Mouse (Mus musculus): Measurements from ENCODE around the gene Tmem151a.

GRCm38 (mm10) chr19:5051515-5051914 lies 33.8 kb downstream of the Tmem151a start:
- TF ChIP-seq CTCF (IDR thresholded peaks at IDR 0.05; ENCODE audit: extremely low read depth, insufficient read length, insufficient replicate concordance, low read depth, low read length): no peak
- TF ChIP-seq POLR2A (IDR thresholded peaks at IDR 0.05; ENCODE audit: low read depth, low read length): no peak

All from small intestine, adult 2 months (tissue).